ENCODE assay signal across 8 mouse cellular contexts in the genomic region with DNA sequence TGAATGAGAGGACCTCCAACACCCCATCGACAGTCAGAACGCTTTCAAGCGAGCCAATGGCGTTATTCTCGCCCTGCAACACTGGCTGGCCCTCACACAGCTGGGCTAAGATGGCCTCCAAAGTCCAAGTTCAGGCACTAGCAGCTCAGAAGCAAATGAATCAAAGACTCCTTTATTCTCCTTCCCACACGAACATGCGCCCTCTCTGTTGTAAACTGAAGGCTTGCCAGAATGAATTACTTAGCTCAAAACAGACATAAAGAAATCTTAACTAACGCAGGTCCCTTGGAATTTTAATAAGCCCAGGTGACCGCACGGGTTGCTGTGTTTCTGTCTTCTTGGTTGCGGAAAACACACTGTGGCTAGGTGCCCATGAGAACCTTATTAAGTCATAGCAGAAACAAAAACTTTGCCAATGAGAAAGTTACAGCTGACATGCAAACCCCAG. TPM values are rescaled to one million over a fixed set of nuclear protein-coding genes. Genes with fewer than 3 reads are reported as not detected.
DNase-seq lines count a peak whose midpoint lies in the region; ATAC-seq lines count a peak whose summit lies in the region.

No protein-coding gene starts in this region.

- no peaks in the 10 kb centered on the region for H3K27me3 ChIP-seq in forebrain, embryonic 11.5 days (ENCODE audit: control insufficient read depth, insufficient read depth, low read length)
- no peaks in the 10 kb centered on the region for H3K27me3 ChIP-seq in hindbrain, embryonic 12.5 days
- no peaks in the 10 kb centered on the region for H3K27me3 ChIP-seq in midbrain, embryonic 15.5 days (replicated peaks)

- no peaks in the 10 kb centered on the region for H3K9me3 ChIP-seq in forebrain, embryonic 11.5 days (ENCODE audit: control insufficient read depth, low read length)
- no peaks in the 10 kb centered on the region for H3K9me3 ChIP-seq in hindbrain, embryonic 12.5 days (replicated peaks)
- H3K9me3 ChIP-seq in midbrain, embryonic 15.5 days = no peaks in the 10 kb centered on the region

- peaks cover 12% of the 10 kb centered on the region; the same call in 1 of the 2 replicates for H3K4me1 ChIP-seq in forebrain, embryonic 11.5 days (replicated peaks; ENCODE audit: control insufficient read depth, insufficient read depth, low read length)
- H3K4me1 ChIP-seq in hindbrain, embryonic 12.5 days = peaks cover 42% of the 10 kb centered on the region
- peaks cover 19% of the 10 kb centered on the region; the same call in 1 of the 2 replicates for H3K4me1 ChIP-seq in midbrain, embryonic 15.5 days

- no peak overlapping the region for H3K27ac ChIP-seq in forebrain, embryonic 11.5 days (ENCODE audit: low read depth, low read length)
- peak overlapping the region; percentile 58 for H3K27ac ChIP-seq in hindbrain, embryonic 12.5 days
- H3K27ac ChIP-seq in midbrain, embryonic 15.5 days = peak overlapping the region; percentile 36; the same call in 1 of the 2 replicates

- intact Hi-C loops in left cerebral cortex, postnatal 4 days (cut with DNase I) = no loop called here
- intact Hi-C loops in left cerebral cortex, postnatal 36 days (cut with DNase I) = no loop called here

- H3K36me3 ChIP-seq in forebrain, embryonic 11.5 days (ENCODE audit: control insufficient read depth, insufficient read depth, low read length) = no peaks in the 10 kb centered on the region
- H3K36me3 ChIP-seq in hindbrain, embryonic 12.5 days = no peaks in the 10 kb centered on the region
- no peaks in the 10 kb centered on the region for H3K36me3 ChIP-seq in midbrain, embryonic 15.5 days (replicated peaks)

- 0 out of 2 replicates have a peak, but pooled peaks have one; percentile 40 for ATAC-seq in forebrain, embryonic 11.5 days (replicated peaks; ENCODE audit: low FRiP score)
- peak; percentile 49; the same call in 1 of the 2 replicates for ATAC-seq in hindbrain, embryonic 12.5 days (ENCODE audit: low FRiP score)
- peak; percentile 44; the same call in 1 of the 2 replicates for ATAC-seq in midbrain, embryonic 15.5 days (replicated peaks)
- no peak for ATAC-seq in megakaryocyte, adult 5-6 weeks (ENCODE audit: poor library complexity, severe bottlenecking)

- DNase-seq in left cerebral cortex, postnatal 4 days = peak; percentile 34
- no peak for DNase-seq in left cerebral cortex, postnatal 36 days (ENCODE audit: low spot score in 2 of 2)
- DNase-seq in forebrain, embryonic 11.5 days (ENCODE audit: low spot score) = no peak
- no peak for DNase-seq in MN1 (ENCODE audit: low spot score)
- no peak for DNase-seq in thymus, postnatal 10 days (ENCODE audit: low spot score in 2 of 2)

- H3K4me2 ChIP-seq in forebrain, embryonic 11.5 days (ENCODE audit: low read depth, low read length, severe bottlenecking) = no peak overlapping the region
- H3K4me2 ChIP-seq in hindbrain, embryonic 12.5 days (replicated peaks) = no peak overlapping the region
- no peak overlapping the region for H3K4me2 ChIP-seq in midbrain, embryonic 15.5 days

- 59% methylated on average over 11 of the region's 11 CpGs for WGBS in forebrain, embryonic 11.5 days
- WGBS in hindbrain, embryonic 12.5 days = 61% methylated on average over 11 of the region's 11 CpGs
- WGBS in midbrain, embryonic 15.5 days = 48% methylated on average over 11 of the region's 11 CpGs

- no peak overlapping the region; the same call in 1 of the 2 replicates for H3K9ac ChIP-seq in forebrain, embryonic 11.5 days (ENCODE audit: low read length)
- H3K9ac ChIP-seq in hindbrain, embryonic 12.5 days = no peak overlapping the region
- H3K9ac ChIP-seq in midbrain, embryonic 15.5 days = no peak overlapping the region

- H3K4me3 ChIP-seq in forebrain, embryonic 11.5 days (ENCODE audit: low read depth, low read length) = no peak overlapping the region
- H3K4me3 ChIP-seq in hindbrain, embryonic 12.5 days = no peak overlapping the region
- no peak overlapping the region for H3K4me3 ChIP-seq in midbrain, embryonic 15.5 days

RNA-seq across cellular contexts. Expression of a gene that starts 10.4 kb away (rescaled TPM):
- 10 to 100 TPM; 15.0 to 16.1 TPM for total RNA-seq in left cerebral cortex, postnatal 4 days (2021)
- 10 to 100 TPM; 14.6 to 15.4 TPM for total RNA-seq in left cerebral cortex, postnatal 36 days (2021)
- 19.1 TPM in 2 replicates for polyA plus RNA-seq in forebrain, embryonic 11.5 days (2014; fragmentation: Nextera tagmentation; extraction: Ambion mirVana)
- polyA plus RNA-seq in hindbrain, embryonic 12.5 days (2016; fragmentation: Nextera tagmentation; extraction: Ambion mirVana) = 21.3 and 23.2 TPM in 2 replicates
- 8.6 and 9.3 TPM in 2 replicates for polyA plus RNA-seq in midbrain, embryonic 15.5 days (2015; fragmentation: Nextera tagmentation; extraction: Ambion mirVana)
- 3.7 and 7.6 TPM in 2 replicates for total RNA-seq in megakaryocyte, adult 5-6 weeks (2015)
- total RNA-seq in megakaryocyte, adult 5-6 weeks (2017) = 1.4 and 1.7 TPM in 2 replicates
